Mouse (Mus musculus) liver, embryonic 16.5 days (tissue): ENCODE measurements around the gene Efcab9. TPM values are rescaled to one million over a fixed set of nuclear protein-coding genes. Genes with fewer than 3 reads are reported as not detected.

ENCODE experiments used
- ATAC-seq: fragments of 200-750 bp; cut with Nextera tagmentation; 2 replicates; pipeline ENCODE4 v1.8.0; 2017; ENCODE audit warnings: low read depth, mild to moderate bottlenecking, moderate number of reproducible peaks, moderate library complexity
- H3K27ac ChIP-seq: fragments of 300-500 bp; sonication (generic); 2 replicates; pipeline ENCODE4 v1.5.1; 2014; ENCODE audit warnings: mild to moderate bottlenecking, low read length
- H3K27me3 ChIP-seq: fragments of 300-500 bp; sonication (generic); 2 replicates; pipeline ENCODE4 v1.6.1; 2014; ENCODE audit warnings: low read depth, low read length, mixed read lengths; ENCODE audit not compliant: control insufficient read depth, insufficient read depth
- H3K36me3 ChIP-seq: fragments of 300-500 bp; sonication (generic); 2 replicates; pipeline ENCODE4 v1.6.1; 2014; ENCODE audit warnings: mild to moderate bottlenecking; ENCODE audit not compliant: control insufficient read depth, insufficient read depth
- H3K4me1 ChIP-seq: fragments of 300-500 bp; sonication (generic); 2 replicates; pipeline ENCODE4 v1.6.1; 2014; ENCODE audit warnings: low read depth, low read length, mixed read lengths; ENCODE audit not compliant: control insufficient read depth
- H3K4me2 ChIP-seq: fragments of 300-500 bp; sonication (generic); 2 replicates; pipeline ENCODE4 v1.6.1; 2014; ENCODE audit warnings: low read depth, low read length, mixed read lengths
- H3K4me3 ChIP-seq: fragments of 300-500 bp; sonication (generic); 2 replicates; pipeline ENCODE4 v1.5.1; 2014; ENCODE audit warnings: low read depth, mild to moderate bottlenecking, low read length
- H3K9ac ChIP-seq: fragments of 300-500 bp; sonication (generic); 2 replicates; pipeline ENCODE4 v1.6.1; 2014; ENCODE audit warnings: low read depth, low read length
- H3K9me3 ChIP-seq: fragments of 300-500 bp; sonication (generic); replicated peaks from 2 replicates; pipeline ENCODE4 v1.6.1; 2016; ENCODE audit warnings: low read length; ENCODE audit not compliant: control insufficient read depth
- WGBS: fragments of 180-500 bp; shearing (Covaris S2); extraction: QIAGEN DNeasy Blood & Tissue Kit; methylation state at CpG from one replicate; pipeline ENCODE4 v1.1.7; 2014; ENCODE audit not compliant: insufficient replicate concordance; 5-methylcytosine and 5-hydroxymethylcytosine counted together
- polyA plus RNA-seq: library from polyadenylated mRNA; unstranded; fragments of >200 nt; fragmentation: Nextera tagmentation; extraction: Ambion mirVana; gene quantifications from 2 replicates; pipeline ENCODE4 v1.2.1, GENCODE M21; 2015

Efcab9 gene
- polyA plus RNA-seq, 1 experiment from 2014 or later, result 0.34 TPM

DNA sequence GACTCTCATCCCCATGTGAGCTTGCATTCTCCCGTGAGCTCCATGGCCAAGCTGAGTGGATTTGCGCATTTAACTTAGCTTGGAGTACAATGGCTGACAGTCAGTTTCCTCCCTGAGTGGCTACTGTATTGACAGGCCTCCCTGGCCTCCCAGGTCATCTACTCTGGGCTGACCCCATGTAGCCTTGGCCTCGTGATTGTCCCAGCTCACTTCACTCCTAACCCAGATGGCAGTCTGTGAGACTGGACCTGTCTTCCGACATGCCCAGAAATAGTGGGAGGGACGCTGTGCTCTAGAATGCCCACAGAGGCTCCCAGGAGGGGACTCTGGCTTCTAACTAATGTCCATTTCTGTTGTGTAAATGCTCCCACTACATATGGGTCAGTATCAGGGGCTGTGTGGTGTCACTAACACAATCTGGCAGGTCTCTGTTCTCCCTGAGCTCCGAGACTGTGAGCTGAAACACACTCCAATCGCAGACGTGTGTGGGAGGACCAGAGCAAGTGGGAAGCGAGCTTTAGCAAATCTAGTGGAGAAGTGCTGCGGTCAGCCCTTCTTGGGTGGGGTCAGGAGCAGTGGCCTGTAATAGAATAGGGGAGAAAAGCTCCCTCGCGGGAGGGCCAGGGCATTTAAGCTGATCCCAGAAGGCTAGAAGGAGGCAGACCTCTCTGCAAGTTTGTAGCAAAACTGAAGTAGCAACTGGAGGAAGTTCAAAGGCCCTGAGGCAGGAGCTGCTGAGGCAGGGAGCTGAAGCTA, 28.3 kb upstream of the Efcab9 start:
- no peak overlapping the region for H3K27ac ChIP-seq
- no peak overlapping the region for H3K4me2 ChIP-seq
- H3K36me3 ChIP-seq, result no peaks in the 10 kb centered on the region
- no peak for ATAC-seq
- H3K27me3 ChIP-seq, result no peaks in the 10 kb centered on the region
- WGBS, result 75% methylated on average over 12 of the region's 12 CpGs
- H3K4me1 ChIP-seq, result peaks cover 27% of the 10 kb centered on the region
- H3K9me3 ChIP-seq, result no peaks in the 10 kb centered on the region
- H3K4me3 ChIP-seq, result no peak overlapping the region
- no peak overlapping the region for H3K9ac ChIP-seq

DNA sequence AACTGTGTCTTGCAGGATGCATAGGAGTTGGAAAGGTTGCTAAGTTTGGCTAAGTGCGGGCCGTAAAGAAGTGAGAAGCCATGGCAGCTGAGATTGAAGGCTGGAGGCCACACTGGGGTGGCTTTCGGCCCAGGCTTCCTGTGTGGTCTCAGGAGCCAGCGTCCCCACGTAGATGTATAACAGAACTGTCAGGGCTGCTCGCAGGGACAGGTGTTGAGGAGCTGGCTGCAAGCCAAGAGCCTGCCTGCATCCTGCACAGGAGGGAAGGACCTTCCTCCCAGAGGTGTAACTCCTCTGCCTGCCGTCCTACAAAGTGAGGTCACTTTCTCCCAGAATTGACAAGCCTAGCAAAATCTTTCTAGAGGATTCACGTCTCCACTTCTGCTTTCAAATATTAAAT, 26.8 kb upstream of the Efcab9 start:
- Histone ChIP-seq H3K27me3 (no peaks in the 10 kb centered on the region), H3K36me3 (no peaks in the 10 kb centered on the region), H3K4me3 (no peak overlapping the region), H3K27ac (peak overlapping the region; percentile 38; the same call in 1 of the 2 replicates), H3K4me2 (no peak overlapping the region), H3K9ac (no peak overlapping the region), H3K9me3 (no peaks in the 10 kb centered on the region), H3K4me1 (peaks cover 29% of the 10 kb centered on the region)
- no peak for ATAC-seq
- WGBS, result 30% methylated on average over 8 of the region's 8 CpGs

DNA sequence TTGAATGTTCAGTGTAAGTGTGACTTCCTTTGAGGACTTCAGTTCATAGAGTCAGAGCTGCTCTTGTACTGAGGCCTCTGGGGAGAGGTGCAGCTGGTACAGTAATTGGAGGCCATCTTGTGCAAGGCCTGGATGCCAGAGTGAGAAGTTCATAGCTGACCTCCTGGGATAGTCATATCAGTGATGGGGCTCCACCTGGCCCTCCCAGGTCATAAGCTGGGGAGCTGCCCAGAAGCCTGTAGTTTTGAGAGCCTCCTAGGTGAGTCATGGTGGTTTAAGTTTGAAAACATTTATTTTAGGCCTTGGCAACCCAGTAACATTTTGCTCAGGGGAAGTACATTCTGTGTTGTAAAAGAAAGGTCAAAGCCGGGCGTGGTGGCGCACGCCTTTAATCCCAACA, 26.1 kb upstream of the Efcab9 start:
- no peak overlapping the region for H3K27ac ChIP-seq
- H3K36me3 ChIP-seq, result no peaks in the 10 kb centered on the region
- H3K9me3 ChIP-seq, result no peaks in the 10 kb centered on the region
- ATAC-seq, result no peak
- 85% methylated on average over 4 of the region's 4 CpGs for WGBS
- H3K27me3 ChIP-seq, result no peaks in the 10 kb centered on the region
- H3K4me2 ChIP-seq, result no peak overlapping the region
- no peak overlapping the region for H3K9ac ChIP-seq
- H3K4me3 ChIP-seq, result no peak overlapping the region
- H3K4me1 ChIP-seq, result peaks cover 35% of the 10 kb centered on the region

DNA sequence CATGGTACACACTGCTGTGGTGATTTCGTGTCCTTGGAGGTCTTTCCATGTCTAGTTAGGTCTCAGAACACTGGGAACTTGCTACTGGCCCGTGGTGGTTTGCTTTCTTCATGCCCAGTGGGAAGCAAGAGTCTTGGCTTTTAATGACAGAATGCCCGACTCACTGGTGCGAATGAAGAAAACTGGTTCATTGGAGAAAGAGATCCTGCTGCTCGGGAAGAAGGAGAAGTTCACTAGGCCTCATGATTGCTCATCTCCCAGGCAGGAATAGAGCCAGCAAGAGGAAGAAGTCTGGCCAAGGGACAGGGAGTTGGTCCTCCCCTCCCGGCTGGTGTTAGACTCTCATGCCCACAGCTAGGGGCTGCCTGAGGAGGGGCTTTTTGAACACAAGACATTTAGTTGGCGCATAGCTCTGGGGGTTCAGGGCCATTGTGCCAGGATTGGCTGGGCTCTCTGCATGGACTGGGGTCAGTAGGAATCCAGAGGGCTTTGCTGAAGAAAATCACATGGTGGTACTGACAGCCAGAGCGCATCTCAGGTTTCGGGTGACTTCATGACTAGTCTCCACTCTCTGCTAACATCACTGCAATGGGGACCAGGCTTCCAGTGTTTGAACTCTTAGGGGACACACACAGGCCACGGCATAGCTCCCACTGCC, 24.6 kb upstream of the Efcab9 start:
- Histone ChIP-seq H3K27ac (no peak overlapping the region), H3K4me1 (peaks cover 33% of the 10 kb centered on the region), H3K9ac (no peak overlapping the region), H3K4me2 (no peak overlapping the region), H3K4me3 (no peak overlapping the region), H3K9me3 (no peaks in the 10 kb centered on the region), H3K27me3 (no peaks in the 10 kb centered on the region), H3K36me3 (no peaks in the 10 kb centered on the region)
- WGBS, result 71% methylated on average over 10 of the region's 10 CpGs
- no peak for ATAC-seq

DNA sequence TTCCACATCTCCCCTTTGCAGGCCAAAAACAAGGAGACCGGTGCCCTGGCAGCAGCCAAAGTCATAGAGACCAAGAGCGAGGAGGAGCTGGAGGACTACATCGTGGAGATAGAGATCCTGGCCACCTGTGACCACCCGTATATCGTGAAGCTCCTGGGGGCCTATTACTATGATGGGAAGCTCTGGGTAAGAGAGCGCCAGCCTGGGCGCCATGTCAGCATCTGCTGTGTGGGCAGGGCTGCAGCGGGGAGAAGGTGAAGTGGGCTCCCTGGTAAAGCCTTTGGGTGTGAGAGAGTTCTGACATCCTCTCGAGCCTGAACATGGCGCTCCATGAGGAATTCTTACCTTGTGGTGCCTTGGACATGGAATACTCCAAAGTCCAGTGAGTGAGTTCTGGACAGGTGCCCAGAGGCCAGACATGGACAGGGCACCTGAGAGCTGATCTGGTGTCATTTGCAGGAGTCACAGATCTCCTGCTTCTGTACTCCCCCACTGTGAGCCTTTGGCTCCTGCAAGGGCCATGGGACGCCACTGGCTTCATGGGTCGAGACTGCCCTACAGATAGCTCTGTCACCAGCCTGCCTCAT, 23.3 kb upstream of the Efcab9 start:
- peak; percentile 9; the same call in 1 of the 2 replicates for ATAC-seq
- Histone ChIP-seq H3K9ac (no peak overlapping the region), H3K9me3 (no peaks in the 10 kb centered on the region), H3K4me2 (no peak overlapping the region), H3K4me3 (no peak overlapping the region), H3K4me1 (peaks cover 40% of the 10 kb centered on the region), H3K36me3 (no peaks in the 10 kb centered on the region), H3K27ac (0 out of 2 replicates have a peak overlapping the region, but pooled peaks have one; percentile 16), H3K27me3 (no peaks in the 10 kb centered on the region)
- WGBS, result 71% methylated on average over 12 of the region's 12 CpGs

DNA sequence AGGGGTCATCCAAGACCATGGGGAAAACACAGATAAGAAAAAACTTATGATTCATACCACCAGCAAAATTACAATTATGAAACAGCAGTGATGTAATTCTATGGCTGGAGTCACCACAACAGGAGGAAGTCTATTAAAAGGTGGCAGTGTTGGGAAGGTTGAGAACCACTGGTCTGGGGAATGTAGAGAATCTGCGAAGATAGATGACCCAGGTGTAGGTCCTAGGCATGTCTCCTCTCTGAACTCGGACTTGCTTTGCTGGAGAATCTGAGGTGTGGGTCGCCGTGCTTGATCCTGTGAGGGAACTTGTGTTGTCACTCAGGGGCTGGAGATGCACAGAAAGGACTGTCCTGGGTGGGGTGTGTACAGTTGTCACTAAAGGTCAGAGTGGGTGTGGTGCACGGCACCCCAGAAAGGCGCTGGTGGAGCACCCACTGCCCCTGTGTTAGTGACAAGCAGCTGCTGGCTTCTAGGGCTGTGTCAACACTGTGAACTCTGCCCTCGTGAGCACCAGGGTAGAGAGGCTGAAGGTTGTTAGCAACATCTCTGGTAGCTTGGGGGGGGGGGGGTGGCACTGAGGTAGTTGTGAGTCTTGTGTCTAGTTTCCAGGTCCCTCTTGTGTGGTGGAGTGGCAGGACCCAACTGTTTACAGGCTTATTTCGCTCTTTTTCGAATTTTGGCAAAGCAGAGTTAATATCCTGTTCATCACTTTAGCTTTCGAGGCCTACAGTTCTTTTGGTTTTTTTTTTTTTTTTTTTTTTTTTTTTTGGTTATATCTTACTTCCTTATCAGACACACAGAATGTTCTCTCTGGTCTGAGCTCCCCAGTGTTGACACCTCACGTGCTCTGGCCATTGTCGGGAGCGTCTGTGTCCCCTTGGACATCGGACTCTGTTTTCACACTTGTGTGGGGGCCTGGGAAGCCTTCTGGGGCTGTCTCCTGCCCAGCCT, 22.5 kb upstream of the Efcab9 start:
- Histone ChIP-seq H3K27ac (0 out of 2 replicates have a peak overlapping the region, but pooled peaks have one; percentile 16), H3K4me2 (0 out of 2 replicates have a peak overlapping the region, but pooled peaks have one; percentile 17), H3K9me3 (no peaks in the 10 kb centered on the region), H3K27me3 (no peaks in the 10 kb centered on the region), H3K9ac (no peak overlapping the region), H3K36me3 (no peaks in the 10 kb centered on the region), H3K4me1 (peaks cover 40% of the 10 kb centered on the region), H3K4me3 (no peak overlapping the region)
- WGBS, result 36% methylated on average over 14 of the region's 14 CpGs
- peak; percentile 57 for ATAC-seq

DNA sequence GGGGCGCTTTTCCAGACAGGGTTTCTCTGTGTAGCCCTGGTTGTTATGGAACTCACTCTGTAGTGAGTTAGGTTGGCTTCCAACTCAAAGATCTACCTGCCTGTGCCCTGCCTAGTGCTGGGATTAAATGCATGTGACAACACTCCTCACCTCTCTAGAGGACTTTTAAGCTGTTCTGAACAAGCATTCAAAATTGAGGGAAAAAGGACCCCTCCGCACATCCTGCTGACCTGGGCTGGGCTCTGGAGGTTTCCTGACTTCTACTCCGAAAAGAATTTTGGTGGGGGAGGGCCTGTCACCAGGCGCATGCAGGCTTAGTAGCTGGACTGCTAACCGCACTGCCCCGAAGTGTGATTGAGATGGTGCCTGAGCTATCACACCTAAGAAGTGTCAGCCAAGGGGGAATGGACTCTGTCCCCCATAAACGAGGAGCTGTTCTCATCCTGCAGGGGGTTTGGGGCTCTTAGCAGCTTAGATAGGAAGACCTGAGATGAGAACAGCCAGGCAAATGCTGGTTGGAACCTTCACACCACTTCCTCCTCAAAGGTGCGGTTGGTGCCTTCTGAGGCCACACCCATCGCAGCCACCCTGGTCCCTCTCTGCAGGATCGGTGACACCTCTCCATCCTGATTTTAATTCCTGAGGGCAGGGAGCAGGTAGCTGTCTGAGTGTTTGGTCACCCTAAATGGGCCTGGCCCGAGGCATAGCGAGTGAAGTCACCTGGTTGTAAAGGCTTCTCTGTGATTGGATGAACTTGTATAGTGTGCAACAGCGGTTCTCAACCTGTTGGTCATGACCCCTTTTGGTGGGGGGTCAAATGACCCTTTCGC, 21.6 kb upstream of the Efcab9 start:
- Histone ChIP-seq H3K4me1 (peaks cover 40% of the 10 kb centered on the region), H3K4me3 (no peak overlapping the region), H3K27ac (0 out of 2 replicates have a peak overlapping the region, but pooled peaks have one; percentile 15), H3K9me3 (no peaks in the 10 kb centered on the region), H3K9ac (no peak overlapping the region), H3K36me3 (no peaks in the 10 kb centered on the region), H3K27me3 (no peaks in the 10 kb centered on the region), H3K4me2 (peak overlapping the region; percentile 17; the same call in 1 of the 2 replicates)
- 29% methylated on average over 14 of the region's 14 CpGs for WGBS
- ATAC-seq, result 0 out of 2 replicates have a peak, but pooled peaks have one; percentile 4
